Mouse (Mus musculus): ENCODE measurements at regions not wholly inside any gene's neighbourhood (a gene's known extent, or its start where the extent isn't known, plus 50 kb on each side); places are given as distances from the start of the nearest gene placed in this dataset.

GRCm38 (mm10) chr9:112506871-112507270 lies 271.1 kb upstream of the Arpp21 start:
- TF ChIP-seq CTCF (IDR thresholded peaks at IDR 0.05; ENCODE audit: insufficient read depth, low read depth, low read length) (no peak), POLR2A (IDR thresholded peaks at IDR 0.05; ENCODE audit: insufficient read depth, low read depth, low read length) (no peak)

Data from olfactory bulb, adult 2 months (tissue).